Mouse (Mus musculus): ENCODE results near the gene H2al2a. TPM values are rescaled to one million over a fixed set of nuclear protein-coding genes. Genes with fewer than 3 reads are reported as not detected.
"Not testable (repeated sequence)": the region's sequence is repeated elsewhere in the genome, so short reads cannot be mapped to it uniquely, and the experiment has no call there.

Gene H2al2a
- total and polyA plus RNA-seq, 2 experiments from 2014 or later, result not detected

DNA sequence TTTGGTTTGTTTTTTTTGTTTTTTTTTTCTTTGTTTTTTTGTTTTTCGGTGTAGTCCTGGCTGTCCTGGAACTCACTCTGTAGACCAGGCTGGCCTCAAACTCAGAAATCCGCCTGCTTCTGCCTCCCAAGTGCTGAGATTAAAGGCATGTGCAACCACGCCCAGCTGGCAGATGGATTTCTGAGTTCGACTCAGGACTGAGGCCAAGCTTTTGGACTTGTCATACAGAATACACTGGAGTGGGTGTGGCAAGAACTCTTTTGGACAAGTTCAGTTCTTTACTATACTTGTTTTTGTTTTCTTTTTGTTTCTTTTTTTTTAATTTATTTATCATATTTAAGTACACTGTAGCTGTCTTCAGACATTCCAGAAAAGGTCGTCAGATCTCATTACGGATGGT lies 18.1 kb downstream of the H2al2a start:
- TF ChIP-seq CTCF (IDR thresholded peaks at IDR 0.05; ENCODE audit: low read depth), result no peak
- H3K27me3 ChIP-seq (ENCODE audit: insufficient read depth, low read length), result no peaks in the 10 kb centered on the region
- no peak overlapping the region for H3K4me2 ChIP-seq (ENCODE audit: low read depth, low read length)
- H3K4me3 ChIP-seq (ENCODE audit: low read length), result no peak overlapping the region
- no peaks in the 10 kb centered on the region for H3K36me3 ChIP-seq (ENCODE audit: insufficient read depth, low read length)
- DNase-seq (ENCODE audit: low spot score) (no peak), ATAC-seq (no peak)
- H3K9me3 ChIP-seq (ENCODE audit: low read length), result no peaks in the 10 kb centered on the region
- no peak overlapping the region for H3K27ac ChIP-seq
- H3K4me1 ChIP-seq (ENCODE audit: insufficient read depth, low read length), result no peaks in the 10 kb centered on the region
- 95% methylated on average over 6 of the region's 6 CpGs for WGBS
- H3K9ac ChIP-seq (replicated peaks; ENCODE audit: low read length), result no peak overlapping the region

DNA sequence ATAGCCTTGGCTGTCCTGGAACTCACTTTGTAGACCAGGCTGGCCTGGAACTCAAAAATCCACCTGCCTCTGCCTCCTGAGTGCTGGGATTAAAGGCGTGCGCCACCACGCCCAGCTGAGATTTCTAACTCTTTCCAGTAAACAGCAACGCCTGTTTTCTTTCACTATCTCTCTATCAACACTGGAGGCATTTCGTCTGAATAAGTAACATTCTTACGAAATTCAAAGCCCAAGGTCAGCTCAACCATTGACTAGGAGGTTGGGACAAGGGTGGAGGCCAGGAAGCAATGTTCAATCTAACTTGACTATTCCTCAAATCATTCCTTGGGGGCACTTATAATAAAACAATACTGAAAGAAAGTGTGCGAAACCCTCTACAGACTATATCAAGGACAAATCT lies 18.5 kb downstream of the H2al2a start:
- H3K36me3 ChIP-seq (ENCODE audit: insufficient read depth, low read length); H3K4me3 ChIP-seq (ENCODE audit: low read length); H3K9me3 ChIP-seq (ENCODE audit: low read length); ATAC-seq; DNase-seq (ENCODE audit: low spot score); H3K4me1 ChIP-seq (ENCODE audit: insufficient read depth, low read length); H3K27me3 ChIP-seq (ENCODE audit: insufficient read depth, low read length); H3K4me2 ChIP-seq (ENCODE audit: low read depth, low read length); H3K27ac ChIP-seq; H3K9ac ChIP-seq (replicated peaks; ENCODE audit: low read length): not testable (repeated sequence)
- 92% methylated on average over 7 of the region's 7 CpGs for WGBS

- not testable (repeated sequence) for H3K9ac ChIP-seq (replicated peaks; ENCODE audit: low read length); H3K4me1 ChIP-seq (ENCODE audit: insufficient read depth, low read length); H3K4me2 ChIP-seq (ENCODE audit: low read depth, low read length); H3K36me3 ChIP-seq (ENCODE audit: insufficient read depth, low read length); H3K27me3 ChIP-seq (ENCODE audit: insufficient read depth, low read length); H3K4me3 ChIP-seq (ENCODE audit: low read length); ATAC-seq; H3K9me3 ChIP-seq (ENCODE audit: low read length); H3K27ac ChIP-seq; DNase-seq (ENCODE audit: low spot score)
These were observed 19.1 kb downstream of the H2al2a start for GRCm38 (mm10) chr2:17977645-17978044.

GRCm38 (mm10) chr2:17975601-17976327 lies 21.0 kb downstream of the H2al2a start:
- no peaks in the 10 kb centered on the region for H3K9me3 ChIP-seq (ENCODE audit: low read length)
- H3K4me2 ChIP-seq (ENCODE audit: low read depth, low read length), result no peak overlapping the region
- no peak overlapping the region for H3K9ac ChIP-seq (replicated peaks; ENCODE audit: low read length)
- TF ChIP-seq CTCF (IDR thresholded peaks at IDR 0.05; ENCODE audit: low read depth), result no peak
- no peak overlapping the region for H3K27ac ChIP-seq
- no peaks in the 10 kb centered on the region for H3K27me3 ChIP-seq (ENCODE audit: insufficient read depth, low read length)
- H3K36me3 ChIP-seq (ENCODE audit: insufficient read depth, low read length), result no peaks in the 10 kb centered on the region
- ATAC-seq (no peak), DNase-seq (ENCODE audit: low spot score) (no peak)
- H3K4me3 ChIP-seq (ENCODE audit: low read length), result no peak overlapping the region
- H3K4me1 ChIP-seq (ENCODE audit: insufficient read depth, low read length), result no peaks in the 10 kb centered on the region
- WGBS, result 47% methylated on average over 4 of the region's 4 CpGs

DNA sequence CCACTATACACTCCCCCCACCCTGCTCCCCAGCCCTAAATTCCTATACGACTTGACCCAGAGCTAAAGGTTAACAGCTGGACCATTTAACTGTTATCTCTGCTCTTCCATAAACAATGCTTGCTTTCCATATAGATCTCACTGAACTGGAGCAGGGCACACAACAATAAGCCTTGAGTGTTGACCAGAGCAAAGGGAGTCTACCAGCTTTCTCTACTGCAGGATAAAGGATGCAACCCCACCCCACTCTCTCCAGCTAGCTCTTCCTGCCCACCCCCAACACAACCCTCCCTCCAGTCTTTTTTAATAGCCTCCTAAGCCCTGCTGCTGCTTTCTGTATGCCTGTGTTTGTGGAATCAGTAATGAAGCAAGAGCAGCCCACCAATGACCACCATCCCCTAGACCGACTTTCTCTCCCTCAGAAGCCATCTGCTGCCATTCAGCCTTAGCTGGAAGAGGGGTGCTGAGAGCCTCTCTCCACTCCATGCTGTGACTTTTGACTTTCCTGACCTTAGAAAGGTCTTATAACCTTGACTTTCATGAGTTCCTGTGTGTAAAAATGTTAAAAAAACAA lies 22.8 kb downstream of the H2al2a start:
- 42% methylated on average over 2 of the region's 2 CpGs for WGBS
- Histone ChIP-seq H3K4me1 (ENCODE audit: insufficient read depth, low read length) (no peaks in the 10 kb centered on the region), H3K9ac (replicated peaks; ENCODE audit: low read length) (no peak overlapping the region), H3K27me3 (ENCODE audit: insufficient read depth, low read length) (no peaks in the 10 kb centered on the region), H3K36me3 (ENCODE audit: insufficient read depth, low read length) (no peaks in the 10 kb centered on the region), H3K4me3 (ENCODE audit: low read length) (no peak overlapping the region), H3K4me2 (ENCODE audit: low read depth, low read length) (no peak overlapping the region), H3K9me3 (ENCODE audit: low read length) (no peaks in the 10 kb centered on the region), H3K27ac (no peak overlapping the region)
- no peak for TF ChIP-seq CTCF (IDR thresholded peaks at IDR 0.05; ENCODE audit: low read depth)
- DNase-seq (ENCODE audit: low spot score) (no peak), ATAC-seq (no peak)

DNA sequence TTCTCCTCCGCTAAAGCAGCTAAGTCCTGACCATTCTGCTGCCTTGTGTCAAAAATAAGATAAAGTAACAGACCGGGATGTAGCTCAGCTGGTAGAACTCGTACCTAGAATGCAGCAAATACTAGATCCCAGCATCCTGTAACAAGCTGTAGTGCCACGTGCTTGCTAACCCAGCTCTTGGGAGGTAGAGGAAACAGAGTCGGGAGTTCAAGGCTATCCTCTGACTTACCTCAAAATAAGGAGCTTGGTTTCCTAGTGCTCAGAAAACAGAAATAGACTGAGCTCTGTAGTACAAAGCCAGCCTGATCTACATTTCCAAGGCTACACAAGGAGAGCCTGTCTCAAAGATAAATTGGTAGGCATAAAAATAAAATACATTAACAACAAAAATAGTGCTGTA lies 23.5 kb downstream of the H2al2a start:
- H3K4me2 ChIP-seq (ENCODE audit: low read depth, low read length), result no peak overlapping the region
- no peaks in the 10 kb centered on the region for H3K36me3 ChIP-seq (ENCODE audit: insufficient read depth, low read length)
- H3K4me1 ChIP-seq (ENCODE audit: insufficient read depth, low read length), result no peaks in the 10 kb centered on the region
- TF ChIP-seq CTCF (IDR thresholded peaks at IDR 0.05; ENCODE audit: low read depth), result no peak
- no peaks in the 10 kb centered on the region for H3K9me3 ChIP-seq (ENCODE audit: low read length)
- H3K4me3 ChIP-seq (ENCODE audit: low read length), result no peak overlapping the region
- no peaks in the 10 kb centered on the region for H3K27me3 ChIP-seq (ENCODE audit: insufficient read depth, low read length)
- H3K27ac ChIP-seq, result no peak overlapping the region
- no peak overlapping the region for H3K9ac ChIP-seq (replicated peaks; ENCODE audit: low read length)
- no peak for DNase-seq (ENCODE audit: low spot score)
- ATAC-seq, result no peak
- WGBS, result 88% methylated on average over 5 of the region's 5 CpGs

DNA sequence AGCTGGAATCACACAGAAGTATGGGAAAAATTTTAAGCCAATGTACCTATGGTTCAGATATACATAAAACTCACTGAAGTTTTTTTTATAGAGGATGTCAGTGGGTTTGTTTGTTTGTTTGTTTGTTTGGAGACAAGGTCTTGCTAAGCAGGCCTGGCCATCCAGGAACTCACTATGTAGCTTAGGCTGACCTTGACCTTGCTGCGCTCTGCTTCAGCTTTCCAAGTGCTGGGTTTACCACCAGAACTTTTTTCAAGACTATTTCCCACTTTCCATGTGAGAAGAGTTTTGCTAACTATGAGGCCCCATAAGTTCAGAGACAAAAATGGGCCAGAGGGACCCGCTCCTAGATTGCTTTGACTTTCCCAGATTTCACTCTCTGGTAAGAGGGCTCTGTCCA lies 23.9 kb downstream of the H2al2a start:
- ATAC-seq (no peak), DNase-seq (ENCODE audit: low spot score) (no peak)
- Histone ChIP-seq H3K4me2 (ENCODE audit: low read depth, low read length) (no peak overlapping the region), H3K9me3 (ENCODE audit: low read length) (no peaks in the 10 kb centered on the region), H3K27ac (no peak overlapping the region), H3K4me1 (ENCODE audit: insufficient read depth, low read length) (no peaks in the 10 kb centered on the region), H3K9ac (replicated peaks; ENCODE audit: low read length) (no peak overlapping the region), H3K27me3 (ENCODE audit: insufficient read depth, low read length) (no peaks in the 10 kb centered on the region), H3K4me3 (ENCODE audit: low read length) (no peak overlapping the region), H3K36me3 (ENCODE audit: insufficient read depth, low read length) (no peaks in the 10 kb centered on the region)
- no peak for TF ChIP-seq CTCF (IDR thresholded peaks at IDR 0.05; ENCODE audit: low read depth)
- WGBS, result 98% methylated on average over 2 of the region's 2 CpGs
